Mouse (Mus musculus) thymus, adult 2 months (tissue): ENCODE measurements around the gene Pde4d. TPM values are rescaled to one million over a fixed set of nuclear protein-coding genes. Genes with fewer than 3 reads are reported as not detected.

Experiments
- DNase-seq: peaks from one replicate; pipeline ENCODE4 v3.0.0; 2021
- H3K27ac ChIP-seq: fragments of 200-500 bp; 2 replicates; pipeline ENCODE4 v1.5.1; 2012; ENCODE audit warnings: low read length, control low read depth; ENCODE audit not compliant: control insufficient read depth, insufficient read depth
- H3K27me3 ChIP-seq: fragments of 200-500 bp; 2 replicates; pipeline ENCODE4 v1.6.1; 2012; ENCODE audit warnings: mild to moderate bottlenecking, low read length, moderate library complexity, mixed read lengths; ENCODE audit not compliant: control insufficient read depth, insufficient read depth
- H3K36me3 ChIP-seq: fragments of 200-500 bp; 2 replicates; pipeline ENCODE4 v1.6.1; 2012; ENCODE audit warnings: mild to moderate bottlenecking, low read length, moderate library complexity; ENCODE audit not compliant: control insufficient read depth, insufficient read depth
- H3K4me1 ChIP-seq: fragments of 200-500 bp; replicated peaks from 2 replicates; pipeline ENCODE4 v1.6.1; 2012; ENCODE audit warnings: low read length; ENCODE audit not compliant: control insufficient read depth, insufficient read depth
- H3K4me3 ChIP-seq: fragments of 200-500 bp; 2 replicates; pipeline ENCODE4 v1.5.1; 2012; ENCODE audit warnings: mild to moderate bottlenecking, low read length, control low read depth, moderate library complexity; ENCODE audit not compliant: control insufficient read depth, insufficient read depth
- CTCF ChIP-seq: fragments of 200-500 bp; IDR thresholded peaks from 2 replicates; pipeline ENCODE4 v1.5.1; 2012; ENCODE audit warnings: mild to moderate bottlenecking, control low read depth, low read length, moderate library complexity, borderline replicate concordance; ENCODE audit not compliant: control insufficient read depth, poor library complexity, insufficient read depth; ENCODE audit errors: extremely low read depth
- POLR2A ChIP-seq: fragments of 200-500 bp; IDR thresholded peaks from 2 replicates; pipeline ENCODE4 v1.6.1; 2012; ENCODE audit warnings: mild to moderate bottlenecking, low read length, control low read depth, moderate library complexity; ENCODE audit not compliant: control insufficient read depth, poor library complexity, insufficient read depth; ENCODE audit errors: extremely low read depth
- WGBS: fragments of 180-500 bp; shearing (Covaris S2); methylation state at CpG from one replicate; pipeline ENCODE4 v1.1.7; 2018; 5-methylcytosine and 5-hydroxymethylcytosine counted together
- polyA plus RNA-seq: library from polyadenylated mRNA; depleted of rRNA; stranded (reverse); fragments of >200 nt; gene quantifications from 2 replicates; pipeline ENCODE4 v1.2.3, GENCODE M21; 2012

Gene Pde4d
- polyA plus RNA-seq, 1 experiment: 35.2 TPM

DNA sequence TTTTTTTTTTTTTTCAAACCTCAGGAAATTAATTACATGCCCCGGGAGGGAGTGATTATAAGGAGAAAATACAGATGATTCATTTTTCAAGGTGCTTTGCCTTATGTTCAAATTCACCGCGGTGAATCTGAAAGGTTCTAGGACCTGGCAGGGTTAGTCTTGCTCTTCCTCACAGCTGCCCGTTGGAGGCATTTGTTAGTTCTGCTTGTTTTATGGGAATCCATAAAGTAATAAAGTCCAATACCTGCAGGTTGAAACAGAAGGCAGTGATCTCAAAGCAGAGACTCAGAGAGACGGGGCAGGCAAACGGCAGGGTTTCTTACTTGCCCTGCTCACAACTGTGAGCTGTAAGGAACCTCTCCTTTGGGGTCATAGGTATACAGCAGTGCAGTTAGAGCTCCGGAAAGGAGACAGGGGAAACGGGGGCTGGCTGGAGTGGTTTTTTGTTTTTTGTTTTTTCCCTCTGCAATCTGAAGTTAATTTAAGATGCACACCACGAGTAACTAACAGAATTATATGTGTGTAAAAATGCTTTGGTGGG lies 49.1 kb downstream of the Pde4d start:
- Histone ChIP-seq H3K4me1 (no peaks in the 10 kb centered on the region), H3K27ac (no peak overlapping the region), H3K36me3 (no peaks in the 10 kb centered on the region), H3K4me3 (no peak overlapping the region), H3K27me3 (no peaks in the 10 kb centered on the region)
- TF ChIP-seq CTCF: no peak
- no peak for DNase-seq
- WGBS: 10% methylated on average over 9 of the region's 9 CpGs

DNA sequence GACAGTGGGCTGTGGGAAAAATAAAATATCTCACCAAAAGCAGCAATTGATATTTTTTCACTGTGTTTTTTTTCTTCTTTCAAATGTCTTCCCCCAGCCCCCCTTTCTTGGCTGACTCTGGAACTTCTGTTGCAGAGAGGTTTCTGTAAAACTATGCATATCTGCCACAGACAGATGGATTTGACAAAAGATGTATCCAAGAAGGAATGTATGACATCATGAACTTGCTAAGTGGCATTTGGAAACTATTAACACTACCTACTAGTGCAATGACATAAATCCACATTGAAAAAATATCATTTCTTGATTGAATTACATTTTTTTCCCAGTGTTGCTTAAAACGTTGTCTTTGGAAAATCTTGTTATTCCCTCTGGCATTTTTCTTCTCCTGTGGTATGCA lies 51.6 kb downstream of the Pde4d start:
- WGBS: 92% methylated on average over 1 of the region's 1 CpGs

DNA sequence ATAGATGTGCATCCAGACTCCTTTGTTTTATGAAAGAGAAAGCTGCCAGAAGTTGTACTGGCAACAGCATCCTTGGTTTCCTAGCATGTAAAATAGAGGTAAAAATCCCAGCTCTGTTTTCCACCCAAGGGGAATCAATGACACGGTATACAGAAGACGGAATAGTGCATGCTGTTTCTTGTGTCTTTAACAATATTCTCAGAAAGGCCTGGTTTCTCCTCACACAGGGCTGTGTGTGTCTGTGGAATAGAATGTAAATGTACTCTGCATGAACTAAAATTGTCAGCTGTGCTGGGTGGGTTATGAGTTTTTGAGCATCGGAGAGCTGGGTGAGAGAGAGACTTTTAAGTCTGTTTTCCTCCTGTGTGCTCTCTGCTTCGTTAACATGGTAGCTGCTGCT lies 74.8 kb downstream of the Pde4d start:
- 92% methylated on average over 4 of the region's 4 CpGs for WGBS
- no peak overlapping the region for H3K27ac ChIP-seq
- no peak for TF ChIP-seq CTCF
- TF ChIP-seq POLR2A: no peak

More for the DNA sequence above, 51.6 kb downstream of the Pde4d start:
- no peak for TF ChIP-seq POLR2A
- no peak for TF ChIP-seq CTCF
- no peak for DNase-seq
- Histone ChIP-seq H3K4me1 (no peaks in the 10 kb centered on the region), H3K36me3 (no peaks in the 10 kb centered on the region), H3K27me3 (no peaks in the 10 kb centered on the region), H3K4me3 (no peak overlapping the region), H3K27ac (no peak overlapping the region)

DNA sequence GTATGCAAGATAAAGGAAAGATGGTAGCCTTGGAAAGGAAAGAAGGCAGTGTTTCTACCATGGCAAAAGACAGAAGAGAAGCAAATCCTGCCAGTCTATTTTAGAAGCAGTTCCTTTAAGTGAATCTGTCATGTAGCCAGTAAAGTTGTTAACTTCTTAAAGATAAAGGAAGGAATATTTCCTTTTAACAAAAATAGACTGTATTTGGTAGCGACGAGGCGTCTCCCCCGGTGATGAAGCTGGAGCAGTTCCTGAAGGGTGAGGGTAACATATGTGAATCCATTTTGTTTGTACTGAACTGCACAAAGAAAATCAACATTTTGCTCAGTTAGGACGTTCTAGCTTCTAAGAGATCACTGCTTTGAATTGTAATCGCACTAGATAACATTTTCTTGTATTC lies 75.2 kb downstream of the Pde4d start:
- H3K4me1 ChIP-seq: peaks cover 5% of the 10 kb centered on the region
- H3K36me3 ChIP-seq: no peaks in the 10 kb centered on the region
- H3K27ac ChIP-seq: no peak overlapping the region
- H3K4me3 ChIP-seq: no peak overlapping the region
- no peaks in the 10 kb centered on the region for H3K27me3 ChIP-seq
- WGBS: 83% methylated on average over 6 of the region's 6 CpGs
- DNase-seq: no peak
- TF ChIP-seq POLR2A: no peak
- TF ChIP-seq CTCF: no peak

More for the DNA sequence above, 74.8 kb downstream of the Pde4d start:
- Histone ChIP-seq H3K4me1 (peaks cover 5% of the 10 kb centered on the region), H3K36me3 (no peaks in the 10 kb centered on the region), H3K4me3 (no peak overlapping the region), H3K27me3 (no peaks in the 10 kb centered on the region)
- no peak for DNase-seq

DNA sequence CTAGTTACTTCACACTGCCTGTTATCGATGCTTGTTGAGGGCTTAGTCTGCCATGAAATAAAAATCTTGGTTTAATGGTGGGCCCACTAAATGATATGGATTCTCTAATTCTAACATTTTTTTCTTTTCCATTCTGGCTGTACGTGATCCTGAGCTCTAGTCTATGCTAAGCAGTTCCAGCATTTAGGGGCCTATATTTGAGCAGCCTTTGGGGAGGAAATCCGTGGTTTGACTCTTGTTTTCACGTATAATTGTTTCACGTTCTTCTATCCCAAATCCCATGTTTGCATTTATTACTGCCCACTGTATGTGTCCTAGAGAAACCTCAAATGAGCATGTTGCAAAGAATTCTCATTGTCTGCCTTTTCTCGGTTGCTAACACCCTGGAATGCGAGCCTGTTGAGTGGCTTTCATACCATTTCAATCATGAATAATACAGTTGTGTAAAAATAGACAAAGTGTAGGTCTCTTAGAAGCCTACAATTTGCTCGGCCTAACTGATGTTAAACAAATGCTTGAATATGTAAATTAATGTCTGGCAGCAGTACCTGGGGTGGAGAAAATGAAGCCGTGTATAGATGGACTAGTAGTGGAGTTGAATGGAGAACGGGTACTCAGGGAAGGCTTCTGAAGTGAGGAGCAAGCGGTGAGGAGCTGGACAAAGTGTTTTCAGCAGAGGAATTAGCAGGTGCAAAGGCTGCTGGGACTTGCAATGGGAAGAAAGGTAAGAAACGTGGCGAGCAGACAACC lies 76.7 kb downstream of the Pde4d start:
- no peaks in the 10 kb centered on the region for H3K27me3 ChIP-seq
- no peak overlapping the region for H3K27ac ChIP-seq
- no peak overlapping the region for H3K4me3 ChIP-seq
- DNase-seq: no peak
- no peaks in the 10 kb centered on the region for H3K36me3 ChIP-seq
- TF ChIP-seq CTCF (no peak), POLR2A (no peak)
- 68% methylated on average over 13 of the region's 13 CpGs for WGBS
- peaks cover 5% of the 10 kb centered on the region for H3K4me1 ChIP-seq

DNA sequence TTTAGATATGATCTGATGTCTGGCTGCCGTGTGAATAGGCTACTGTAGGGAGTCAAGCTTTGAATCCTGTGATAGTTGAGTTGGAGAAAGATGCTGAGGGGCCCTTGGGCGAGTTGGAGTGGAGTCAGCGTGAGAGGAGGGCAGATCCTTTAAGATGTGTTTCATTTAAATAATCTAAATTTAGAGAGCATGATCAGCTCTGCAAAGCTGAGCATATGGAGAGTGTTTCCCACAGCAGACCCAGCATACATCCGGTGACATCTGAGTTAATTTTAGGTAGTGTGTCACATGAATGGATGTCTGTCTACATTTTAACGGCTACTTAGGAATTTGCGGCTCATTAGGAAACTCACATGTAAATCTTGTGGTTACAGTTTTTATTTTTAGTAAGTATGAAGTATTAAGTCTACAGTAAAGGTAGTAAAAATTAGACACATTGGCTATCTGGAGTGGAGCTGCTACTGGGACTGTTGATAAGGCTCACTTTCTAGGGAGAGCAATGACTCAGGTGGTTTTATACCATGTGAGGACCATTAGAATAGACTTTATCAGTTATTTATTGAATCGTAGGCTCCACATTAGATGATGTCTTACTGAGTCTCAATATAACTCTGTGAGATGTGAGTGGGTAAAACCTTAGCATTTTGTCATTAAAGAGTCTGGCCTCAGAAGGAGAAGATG lies 77.5 kb downstream of the Pde4d start:
- H3K36me3 ChIP-seq: no peaks in the 10 kb centered on the region
- no peaks in the 10 kb centered on the region for H3K27me3 ChIP-seq
- TF ChIP-seq POLR2A (no peak), CTCF (no peak)
- H3K4me3 ChIP-seq: no peak overlapping the region
- no peak for DNase-seq
- peaks cover 5% of the 10 kb centered on the region for H3K4me1 ChIP-seq
- H3K27ac ChIP-seq: no peak overlapping the region
- 12% methylated on average over 7 of the region's 7 CpGs for WGBS
